Mouse (Mus musculus) lung, embryonic 15.5 days (tissue): ENCODE data around the gene Slit2. TPM values are rescaled to one million over a fixed set of nuclear protein-coding genes. Genes with fewer than 3 reads are reported as not detected.
A peak's percentile ranks its signal among the peaks of the same experiment; 100 is the strongest.

ENCODE experiments used
- ATAC-seq: fragments of 200-750 bp; cut with Nextera tagmentation; 2 replicates; pipeline ENCODE4 v1.8.0; 2017; ENCODE audit warnings: moderate number of reproducible peaks, borderline replicate concordance; ENCODE audit not compliant: low FRiP score, low TSS enrichment; ENCODE audit errors: extremely low read depth
- H3K27ac ChIP-seq: fragments of 300-500 bp; sonication (generic); 2 replicates; pipeline ENCODE4 v1.5.1; 2015; ENCODE audit warnings: moderate library complexity, mild to moderate bottlenecking, inconsistent platforms
- H3K27me3 ChIP-seq: fragments of 300-500 bp; sonication (generic); 2 replicates; pipeline ENCODE4 v1.6.1; 2015; ENCODE audit warnings: inconsistent platforms
- H3K36me3 ChIP-seq: fragments of 300-500 bp; sonication (generic); 2 replicates; pipeline ENCODE4 v1.6.1; 2015; ENCODE audit warnings: inconsistent platforms
- H3K4me1 ChIP-seq: fragments of 300-500 bp; sonication (generic); 2 replicates; pipeline ENCODE4 v1.6.1; 2015; ENCODE audit warnings: inconsistent platforms
- H3K4me2 ChIP-seq: fragments of 300-500 bp; sonication (generic); 2 replicates; pipeline ENCODE4 v1.6.1; 2015; ENCODE audit warnings: inconsistent platforms, mild to moderate bottlenecking, moderate library complexity
- H3K4me3 ChIP-seq: fragments of 300-500 bp; sonication (generic); 2 replicates; pipeline ENCODE4 v1.5.1; 2015; ENCODE audit warnings: mild to moderate bottlenecking, inconsistent platforms
- H3K9ac ChIP-seq: fragments of 300-500 bp; sonication (generic); 2 replicates; pipeline ENCODE4 v1.6.1; 2015; ENCODE audit warnings: inconsistent platforms
- H3K9me3 ChIP-seq: fragments of 300-500 bp; sonication (generic); 2 replicates; pipeline ENCODE4 v1.6.1; 2016; ENCODE audit warnings: inconsistent platforms
- WGBS: fragments of 180-500 bp; shearing (Covaris S2); methylation state at CpG from one replicate; pipeline ENCODE4 v1.1.7; 2015; 5-methylcytosine and 5-hydroxymethylcytosine counted together
- polyA plus RNA-seq: library from polyadenylated mRNA; unstranded; fragments of >200 nt; fragmentation: Nextera tagmentation; extraction: Ambion mirVana; gene quantifications from 2 replicates; pipeline ENCODE4 v1.2.1, GENCODE M21; 2015

Slit2 gene
- polyA plus RNA-seq, 1 experiment from 2014 or later: 39.3 TPM

DNA sequence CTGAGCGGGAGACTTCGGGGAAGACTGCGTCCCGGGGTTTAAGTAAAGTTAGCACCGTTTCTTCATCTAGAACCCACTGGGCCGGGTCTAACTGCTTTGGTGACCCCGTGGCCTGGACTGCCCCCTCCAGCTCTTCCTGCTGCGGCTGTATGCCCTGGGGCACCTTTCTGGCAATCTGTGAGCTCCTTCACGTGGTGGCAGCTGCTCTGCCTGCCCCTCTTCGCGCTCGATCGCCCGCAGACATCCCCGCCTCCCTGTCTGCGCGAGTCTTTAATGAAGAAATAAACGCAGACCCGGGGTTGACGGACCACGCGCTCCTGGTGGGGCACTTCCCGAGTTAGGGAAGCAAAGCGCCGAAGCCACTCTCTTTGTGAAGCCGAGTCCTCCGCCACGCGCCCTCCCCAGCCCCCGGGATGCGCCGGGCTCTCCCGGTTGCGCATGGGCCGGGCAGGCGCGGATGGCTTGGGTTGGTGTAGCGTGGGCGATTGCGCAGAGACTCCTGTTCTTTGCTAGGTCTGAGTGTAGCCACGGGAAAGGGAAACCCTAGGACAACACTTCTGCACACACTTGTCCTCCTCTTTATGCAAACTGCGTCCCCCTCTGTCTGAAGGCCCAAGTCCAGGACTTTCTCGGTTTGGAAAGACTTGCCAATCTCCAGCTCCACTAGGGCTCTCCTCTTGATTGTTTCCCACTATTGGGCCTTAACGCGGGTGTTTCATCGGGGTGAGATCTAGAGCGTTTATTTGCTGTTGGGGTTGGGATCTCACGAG lies 3.1 kb downstream of the Slit2 start:
- under 1% methylated on average over 48 of the region's 48 CpGs for WGBS
- Histone ChIP-seq H3K27ac (peak overlapping the region; percentile 22; the same call in 1 of the 2 replicates), H3K27me3 (no peaks in the 10 kb centered on the region), H3K4me2 (peak overlapping the region; percentile 83), H3K4me1 (peaks cover 19% of the 10 kb centered on the region; the same call in 1 of the 2 replicates), H3K9me3 (no peaks in the 10 kb centered on the region), H3K9ac (peak overlapping the region; percentile 69), H3K4me3 (peak overlapping the region; percentile 78), H3K36me3 (no peaks in the 10 kb centered on the region)
- no peak for ATAC-seq

DNA sequence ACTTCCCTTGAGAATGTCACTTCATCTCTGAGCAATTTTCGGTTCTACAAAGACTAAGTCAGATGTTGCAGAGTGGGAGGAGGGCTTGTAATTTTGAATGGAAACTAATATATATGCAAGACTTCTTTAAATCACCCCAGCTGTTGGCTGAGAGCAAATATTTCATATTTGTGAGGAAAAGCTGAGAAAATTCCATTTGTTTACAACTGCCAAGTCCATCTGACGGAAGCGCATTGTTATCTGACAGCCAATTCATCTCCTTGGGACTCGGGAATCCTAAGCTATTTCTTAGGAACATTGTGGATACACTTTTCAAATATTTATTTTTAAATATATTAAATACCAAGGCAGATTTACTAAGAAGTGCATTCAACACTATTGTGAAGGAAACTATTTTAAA lies 8.0 kb downstream of the Slit2 start:
- no peak for ATAC-seq
- H3K9me3 ChIP-seq: no peaks in the 10 kb centered on the region
- no peak overlapping the region for H3K4me2 ChIP-seq
- H3K27ac ChIP-seq: no peak overlapping the region
- no peaks in the 10 kb centered on the region for H3K27me3 ChIP-seq
- H3K36me3 ChIP-seq: peaks cover 10% of the 10 kb centered on the region; the same call in 1 of the 2 replicates
- H3K4me1 ChIP-seq: peaks cover 14% of the 10 kb centered on the region; the same call in 1 of the 2 replicates
- no peak overlapping the region for H3K4me3 ChIP-seq
- H3K9ac ChIP-seq: no peak overlapping the region
- 30% methylated on average over 4 of the region's 4 CpGs for WGBS

DNA sequence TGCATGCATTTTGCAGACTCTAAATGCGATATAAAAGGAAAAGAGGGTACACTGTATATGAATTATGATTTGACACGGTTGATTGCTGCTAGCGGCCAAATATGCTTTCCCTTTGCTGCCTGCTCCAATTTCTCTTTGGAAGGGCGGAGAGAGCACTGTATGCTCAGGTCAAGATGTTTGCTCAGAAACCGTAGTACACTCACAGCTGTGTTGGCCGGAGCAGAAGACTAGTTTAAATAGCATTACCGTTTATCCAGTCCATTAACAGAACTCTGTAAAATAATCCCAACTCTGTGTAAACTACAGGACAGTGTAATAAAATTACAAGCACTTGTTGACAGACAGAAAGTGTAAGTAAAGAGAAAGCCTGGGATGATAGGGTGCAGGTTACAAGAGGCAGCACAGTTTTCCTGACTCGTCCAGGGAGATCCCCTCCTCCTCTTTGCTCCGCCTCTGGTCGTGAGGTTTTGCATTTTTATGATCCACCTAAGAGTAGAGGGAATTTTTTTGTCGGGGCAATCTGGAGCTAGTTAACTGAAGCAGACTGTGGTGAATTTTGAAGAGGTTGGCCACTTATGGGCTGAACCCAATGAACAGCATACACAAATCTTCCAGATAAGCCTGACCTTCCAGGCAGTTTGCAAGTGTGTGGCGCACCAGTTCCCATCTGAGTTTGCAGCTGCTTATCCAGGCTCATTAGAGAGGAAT lies 20.9 kb downstream of the Slit2 start:
- ATAC-seq: peak; percentile 52; the same call in 1 of the 2 replicates
- H3K27me3 ChIP-seq: no peaks in the 10 kb centered on the region
- no peak overlapping the region for H3K9ac ChIP-seq
- H3K4me1 ChIP-seq: peaks cover 7% of the 10 kb centered on the region; the same call in 1 of the 2 replicates
- H3K36me3 ChIP-seq: peaks cover 1% of the 10 kb centered on the region; the same call in 1 of the 2 replicates
- 20% methylated on average over 12 of the region's 12 CpGs for WGBS
- H3K4me2 ChIP-seq: peak overlapping the region; percentile 3; the same call in 1 of the 2 replicates
- H3K4me3 ChIP-seq: no peak overlapping the region; the same call in 1 of the 2 replicates
- no peak overlapping the region for H3K27ac ChIP-seq
- no peaks in the 10 kb centered on the region for H3K9me3 ChIP-seq

DNA sequence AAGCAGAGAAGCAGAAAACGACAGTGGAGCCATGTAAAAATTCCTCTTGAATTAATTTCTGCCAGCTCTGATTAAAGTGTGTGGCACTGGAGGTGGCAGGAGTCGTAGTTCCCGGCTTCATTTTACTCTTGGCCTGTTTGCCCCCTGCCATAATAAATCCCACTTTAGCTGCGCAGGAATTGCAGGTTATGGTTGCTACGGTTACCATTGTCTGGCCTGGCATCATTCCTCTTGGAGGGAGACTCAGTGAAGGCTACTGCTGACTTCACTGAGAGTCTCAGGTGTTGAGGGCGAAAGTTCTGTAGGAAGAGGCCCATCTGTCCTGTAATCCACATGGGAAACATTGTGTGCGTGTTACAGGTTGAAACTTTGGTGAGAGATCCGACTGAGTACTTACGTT lies 22.6 kb downstream of the Slit2 start:
- ATAC-seq: no peak
- WGBS: 65% methylated on average over 9 of the region's 9 CpGs
- Histone ChIP-seq H3K27ac (no peak overlapping the region), H3K36me3 (no peaks in the 10 kb centered on the region), H3K9ac (no peak overlapping the region), H3K27me3 (no peaks in the 10 kb centered on the region), H3K4me2 (no peak overlapping the region), H3K4me1 (peaks cover 7% of the 10 kb centered on the region; the same call in 1 of the 2 replicates), H3K9me3 (no peaks in the 10 kb centered on the region), H3K4me3 (no peak overlapping the region)

DNA sequence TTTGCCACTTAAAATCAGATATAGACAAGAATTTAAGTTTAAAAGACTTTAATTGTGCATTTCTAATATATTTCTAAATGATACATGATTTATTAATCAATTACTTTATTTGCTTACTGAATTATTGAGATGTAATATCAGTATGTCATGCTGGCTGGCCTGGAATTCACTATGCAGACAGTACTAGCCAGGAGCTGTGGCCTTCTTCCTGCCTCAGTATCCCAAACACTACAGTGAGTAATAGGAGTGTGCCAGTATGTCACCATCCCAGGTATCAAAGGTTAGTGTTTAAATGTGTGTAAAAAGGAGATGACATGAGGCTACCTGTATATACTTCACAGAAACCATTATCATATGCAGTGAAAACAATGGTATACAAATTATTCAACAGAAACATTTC lies 23.1 kb downstream of the Slit2 start:
- no peaks in the 10 kb centered on the region for H3K9me3 ChIP-seq
- H3K27me3 ChIP-seq: no peaks in the 10 kb centered on the region
- ATAC-seq: no peak
- H3K9ac ChIP-seq: no peak overlapping the region
- no peaks in the 10 kb centered on the region for H3K36me3 ChIP-seq
- H3K4me2 ChIP-seq: no peak overlapping the region
- no peak overlapping the region for H3K27ac ChIP-seq
- H3K4me1 ChIP-seq: peaks cover 7% of the 10 kb centered on the region; the same call in 1 of the 2 replicates
- H3K4me3 ChIP-seq: no peak overlapping the region

DNA sequence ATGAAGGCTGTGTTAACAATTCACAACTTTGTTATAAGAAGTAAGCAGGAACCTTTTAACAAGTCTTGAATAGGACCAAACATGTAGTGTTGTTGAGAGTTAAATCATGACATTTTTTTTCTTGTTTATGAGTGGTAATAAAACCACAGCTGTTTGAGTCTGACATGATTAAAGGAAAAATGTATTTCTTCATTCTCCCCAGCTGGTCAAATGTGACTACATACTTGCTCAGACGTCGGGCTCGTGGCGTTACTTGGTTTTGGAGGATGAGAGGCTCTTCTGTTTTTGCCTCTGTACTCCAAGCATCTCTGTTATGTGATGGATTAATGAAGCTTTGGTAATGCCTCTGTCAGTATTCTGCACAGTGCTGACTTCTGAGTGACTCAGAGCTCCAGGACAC lies 40.5 kb downstream of the Slit2 start:
- H3K9ac ChIP-seq: no peak overlapping the region
- H3K36me3 ChIP-seq: no peaks in the 10 kb centered on the region
- no peak for ATAC-seq
- H3K27me3 ChIP-seq: no peaks in the 10 kb centered on the region
- no peaks in the 10 kb centered on the region for H3K9me3 ChIP-seq
- no peak overlapping the region for H3K4me2 ChIP-seq
- no peak overlapping the region for H3K27ac ChIP-seq
- H3K4me3 ChIP-seq: no peak overlapping the region
- no peaks in the 10 kb centered on the region for H3K4me1 ChIP-seq
- WGBS: 48% methylated on average over 4 of the region's 4 CpGs

DNA sequence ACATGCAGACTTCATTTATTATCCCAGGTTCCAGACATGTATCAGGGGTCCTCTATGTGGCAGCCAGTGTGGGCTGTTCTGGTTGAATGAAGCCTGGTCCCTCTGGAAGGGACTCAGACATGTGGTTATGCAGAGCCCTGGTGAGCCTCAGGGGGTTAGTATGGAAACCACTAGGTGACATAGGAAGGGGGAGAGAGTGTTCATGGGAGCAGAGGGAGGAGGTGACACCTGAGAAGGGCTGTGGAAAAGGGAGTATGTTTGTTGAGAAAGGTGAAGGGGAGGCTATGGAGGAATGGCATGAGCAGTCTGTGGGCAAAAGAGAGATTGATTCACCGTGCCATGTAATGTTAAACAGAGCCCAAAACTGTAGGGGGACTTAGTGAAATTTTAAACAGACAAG lies 51.9 kb downstream of the Slit2 start:
- Histone ChIP-seq H3K27me3 (no peaks in the 10 kb centered on the region), H3K9ac (no peak overlapping the region), H3K27ac (no peak overlapping the region), H3K4me1 (no peaks in the 10 kb centered on the region), H3K36me3 (no peaks in the 10 kb centered on the region), H3K4me3 (no peak overlapping the region), H3K4me2 (no peak overlapping the region), H3K9me3 (no peaks in the 10 kb centered on the region)
- 29% methylated on average over 1 of the region's 1 CpGs for WGBS
- ATAC-seq: no peak

DNA sequence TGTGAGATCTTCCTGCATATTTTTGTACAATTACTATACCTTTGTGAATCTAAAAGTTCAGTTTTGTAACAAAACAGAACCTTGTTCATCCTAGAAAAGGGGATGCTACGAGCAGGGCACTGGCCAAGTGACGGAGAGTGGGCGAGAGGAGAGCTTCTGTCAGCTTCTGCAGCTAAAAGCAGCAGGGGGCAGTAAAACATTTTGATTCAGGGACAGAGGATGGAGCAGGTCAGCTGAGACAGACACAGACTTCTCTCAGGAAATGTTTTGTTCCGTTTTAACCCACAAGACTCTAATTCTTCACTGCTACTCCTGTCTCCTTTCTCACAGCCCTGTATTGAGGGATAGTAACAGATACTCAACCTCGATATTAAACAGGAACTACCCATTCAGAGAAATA lies 55.1 kb downstream of the Slit2 start:
- ATAC-seq: no peak

DNA sequence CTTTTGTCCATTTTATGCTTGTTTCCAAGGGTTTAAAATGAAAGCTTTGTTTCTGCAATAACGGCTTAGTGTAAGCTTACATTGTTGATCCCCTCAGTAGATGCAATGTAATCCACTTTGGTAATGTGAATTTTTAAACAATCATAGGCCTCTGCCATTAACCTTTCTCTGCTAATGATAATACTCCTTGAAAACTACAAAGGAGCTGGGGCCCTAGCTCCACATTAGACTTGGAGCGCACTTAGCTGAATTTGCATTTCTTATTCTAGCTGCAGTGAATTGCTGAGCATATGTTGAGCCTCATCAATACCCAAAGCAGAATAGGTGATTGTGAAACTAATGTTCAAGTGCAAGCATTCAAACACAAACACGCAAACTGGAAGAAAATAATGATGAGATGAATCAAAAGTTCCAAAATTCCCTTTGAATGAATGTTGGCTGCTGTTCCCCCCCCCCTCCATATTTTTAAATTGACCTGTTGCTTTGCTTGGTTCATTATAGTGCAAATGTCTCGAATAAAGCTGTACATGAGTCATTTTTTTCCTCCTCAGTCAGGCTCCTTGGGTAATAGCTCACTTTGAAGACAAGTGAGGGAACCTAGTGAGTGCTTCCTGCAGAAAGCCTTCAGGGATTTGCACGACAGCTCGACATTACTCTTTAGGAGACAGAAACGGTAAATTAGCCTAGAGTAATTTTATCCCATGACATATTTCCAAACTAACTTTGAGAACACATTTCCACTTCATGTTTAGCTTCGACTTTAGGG lies 66.2 kb downstream of the Slit2 start:
- Histone ChIP-seq H3K4me1 (no peaks in the 10 kb centered on the region), H3K9me3 (no peaks in the 10 kb centered on the region), H3K4me3 (no peak overlapping the region), H3K27ac (no peak overlapping the region), H3K9ac (no peak overlapping the region), H3K27me3 (no peaks in the 10 kb centered on the region), H3K4me2 (no peak overlapping the region), H3K36me3 (no peaks in the 10 kb centered on the region)
- ATAC-seq: no peak
- 51% methylated on average over 8 of the region's 8 CpGs for WGBS

More for the DNA sequence above, 55.1 kb downstream of the Slit2 start:
- 40% methylated on average over 5 of the region's 5 CpGs for WGBS
- Histone ChIP-seq H3K36me3 (no peaks in the 10 kb centered on the region), H3K4me2 (no peak overlapping the region), H3K4me1 (no peaks in the 10 kb centered on the region), H3K27me3 (no peaks in the 10 kb centered on the region), H3K9ac (no peak overlapping the region), H3K4me3 (no peak overlapping the region), H3K9me3 (no peaks in the 10 kb centered on the region), H3K27ac (no peak overlapping the region)

DNA sequence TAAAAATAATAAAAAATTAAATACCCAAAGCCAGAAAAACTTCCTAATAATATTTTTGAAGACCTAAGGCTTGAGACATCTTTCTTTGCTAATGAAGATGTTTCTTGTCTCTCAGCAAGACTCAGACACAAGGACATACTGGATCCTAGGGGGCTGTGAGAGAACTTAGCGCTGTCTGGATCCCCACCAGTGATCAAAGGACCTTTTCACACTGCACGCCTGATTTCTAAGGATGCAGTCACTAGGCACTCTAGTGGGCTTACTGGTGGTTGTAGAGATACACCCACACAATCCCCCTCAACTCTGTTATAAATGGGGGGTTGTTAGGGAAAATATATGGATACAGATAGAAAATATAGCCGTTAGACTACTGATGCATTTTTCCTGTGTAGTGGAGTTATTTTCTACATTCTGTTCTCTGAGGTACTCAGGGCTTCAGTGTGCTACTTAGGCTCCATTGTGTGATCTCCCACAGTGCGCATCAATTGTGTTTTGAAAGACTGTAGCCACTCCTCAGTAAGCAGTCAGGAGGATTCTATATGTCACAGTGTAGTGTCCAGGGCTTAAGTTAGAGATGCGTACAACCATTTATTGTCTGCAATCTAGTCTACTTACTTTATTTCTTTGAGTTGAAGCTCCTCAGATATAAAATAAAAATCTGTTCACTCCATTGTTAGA lies 67.8 kb downstream of the Slit2 start:
- WGBS: 87% methylated on average over 5 of the region's 5 CpGs
- Histone ChIP-seq H3K4me1 (no peaks in the 10 kb centered on the region), H3K9ac (no peak overlapping the region), H3K27me3 (no peaks in the 10 kb centered on the region), H3K4me2 (no peak overlapping the region), H3K27ac (no peak overlapping the region), H3K36me3 (no peaks in the 10 kb centered on the region), H3K4me3 (no peak overlapping the region), H3K9me3 (no peaks in the 10 kb centered on the region)
- ATAC-seq: no peak

DNA sequence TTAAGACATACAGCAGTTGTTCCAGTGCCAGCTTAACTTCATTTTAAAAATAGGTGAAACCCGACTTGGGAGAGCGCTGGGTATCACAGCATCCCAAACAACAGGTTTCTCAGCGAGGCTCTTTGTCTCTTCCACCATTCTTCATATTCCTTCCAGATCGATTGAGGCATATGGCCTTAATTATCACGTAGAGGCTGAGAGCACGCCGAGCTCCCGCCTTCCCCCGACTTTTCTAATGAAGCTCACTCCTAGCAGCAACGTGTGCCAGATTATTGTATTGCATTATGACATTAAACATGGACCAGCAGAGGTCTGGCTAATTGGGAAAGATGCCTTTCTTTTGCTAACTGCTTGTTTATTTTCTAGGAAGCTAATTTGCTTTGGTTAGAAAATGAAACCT lies 75.7 kb downstream of the Slit2 start:
- 72% methylated on average over 10 of the region's 10 CpGs for WGBS
- H3K9ac ChIP-seq: no peak overlapping the region

More for the DNA sequence above, 75.7 kb downstream of the Slit2 start:
- no peaks in the 10 kb centered on the region for H3K27me3 ChIP-seq
- ATAC-seq: no peak
- no peak overlapping the region for H3K4me3 ChIP-seq
- no peak overlapping the region for H3K4me2 ChIP-seq
- H3K4me1 ChIP-seq: no peaks in the 10 kb centered on the region
- no peak overlapping the region for H3K27ac ChIP-seq
- H3K36me3 ChIP-seq: no peaks in the 10 kb centered on the region
- no peaks in the 10 kb centered on the region for H3K9me3 ChIP-seq
